Mouse (Mus musculus): ENCODE results near the gene Rpl13a. TPM values are rescaled to one million over a fixed set of nuclear protein-coding genes. Genes with fewer than 3 reads are reported as not detected.

Gene Rpl13a
- polyA plus RNA-seq, 1 experiment from 2014 or later: 558 TPM

GRCm38 (mm10) chr7:45093516-45093905 lies 35.0 kb downstream of the Rpl13a start:
- Histone ChIP-seq H3K27ac (ENCODE audit: low read length) (no peak overlapping the region), H3K4me2 (ENCODE audit: low read depth, low read length) (no peak overlapping the region), H3K4me3 (ENCODE audit: low read depth, low read length) (no peak overlapping the region), H3K4me1 (ENCODE audit: control insufficient read depth, low read depth, low read length) (peaks cover 29% of the 10 kb centered on the region), H3K36me3 (ENCODE audit: control insufficient read depth, insufficient read depth) (no peaks in the 10 kb centered on the region), H3K27me3 (ENCODE audit: control insufficient read depth, insufficient read depth, low read depth, low read length) (no peaks in the 10 kb centered on the region), H3K9me3 (replicated peaks; ENCODE audit: control insufficient read depth, low read length) (no peaks in the 10 kb centered on the region), H3K9ac (ENCODE audit: low read depth, low read length) (no peak overlapping the region)
- 24% methylated on average over 18 of the region's 18 CpGs for WGBS (ENCODE audit: insufficient replicate concordance)
- ATAC-seq (ENCODE audit: low read depth): no peak

GRCm38 (mm10) chr7:45092828-45093515 lies 35.6 kb downstream of the Rpl13a start:
- no peak for ATAC-seq (ENCODE audit: low read depth)
- Histone ChIP-seq H3K4me3 (ENCODE audit: low read depth, low read length) (no peak overlapping the region), H3K27me3 (ENCODE audit: control insufficient read depth, insufficient read depth, low read depth, low read length) (no peaks in the 10 kb centered on the region), H3K36me3 (ENCODE audit: control insufficient read depth, insufficient read depth) (no peaks in the 10 kb centered on the region), H3K9me3 (replicated peaks; ENCODE audit: control insufficient read depth, low read length) (no peaks in the 10 kb centered on the region), H3K4me1 (ENCODE audit: control insufficient read depth, low read depth, low read length) (peaks cover 29% of the 10 kb centered on the region), H3K9ac (ENCODE audit: low read depth, low read length) (no peak overlapping the region), H3K27ac (ENCODE audit: low read length) (no peak overlapping the region), H3K4me2 (ENCODE audit: low read depth, low read length) (no peak overlapping the region)
- 48% methylated on average over 12 of the region's 12 CpGs for WGBS (ENCODE audit: insufficient replicate concordance)

- 2% methylated on average over 16 of the region's 16 CpGs for WGBS (ENCODE audit: insufficient replicate concordance)
- peak within 1 kb of the TSS; percentile 49 for H3K4me3 ChIP-seq (ENCODE audit: low read depth, low read length)
- H3K9me3 ChIP-seq (replicated peaks; ENCODE audit: control insufficient read depth, low read length): no peaks in the 10 kb centered on the region
- H3K4me2 ChIP-seq (ENCODE audit: low read depth, low read length): peak within 1 kb of the TSS; percentile 66
- peak within 1 kb of the TSS; percentile 31; the same call in 1 of the 2 replicates for H3K9ac ChIP-seq (ENCODE audit: low read depth, low read length)
- no peaks in the 10 kb centered on the region for H3K36me3 ChIP-seq (ENCODE audit: control insufficient read depth, insufficient read depth)
- peaks cover 29% of the 10 kb centered on the region for H3K4me1 ChIP-seq (ENCODE audit: control insufficient read depth, low read depth, low read length)
- peak; percentile 83 for ATAC-seq (ENCODE audit: low read depth)
- H3K27me3 ChIP-seq (ENCODE audit: control insufficient read depth, insufficient read depth, low read depth, low read length): no peaks in the 10 kb centered on the region
- H3K27ac ChIP-seq (ENCODE audit: low read length): no peak within 1 kb of the TSS
Observed at GRCm38 (mm10) chr7:45092048-45092447, 36.5 kb downstream of the Rpl13a start, which contains the start of gene Rcn3. Gene Rcn3 (minus strand): TSS chr7:45092221.

GRCm38 (mm10) chr7:45091001-45091990 lies 37.3 kb downstream of the Rpl13a start:
- Histone ChIP-seq H3K27ac (ENCODE audit: low read length) (no peak overlapping the region), H3K4me1 (ENCODE audit: control insufficient read depth, low read depth, low read length) (peaks cover 29% of the 10 kb centered on the region), H3K36me3 (ENCODE audit: control insufficient read depth, insufficient read depth) (no peaks in the 10 kb centered on the region), H3K4me2 (ENCODE audit: low read depth, low read length) (peak overlapping the region; percentile 66), H3K27me3 (ENCODE audit: control insufficient read depth, insufficient read depth, low read depth, low read length) (no peaks in the 10 kb centered on the region), H3K4me3 (ENCODE audit: low read depth, low read length) (peak overlapping the region; percentile 49), H3K9me3 (replicated peaks; ENCODE audit: control insufficient read depth, low read length) (no peaks in the 10 kb centered on the region), H3K9ac (ENCODE audit: low read depth, low read length) (peak overlapping the region; percentile 31; the same call in 1 of the 2 replicates)
- peak; percentile 59 for ATAC-seq (ENCODE audit: low read depth)
- WGBS (ENCODE audit: insufficient replicate concordance): 19% methylated on average over 35 of the region's 35 CpGs

GRCm38 (mm10) chr7:45090251-45090977 lies 38.1 kb downstream of the Rpl13a start:
- H3K4me1 ChIP-seq (ENCODE audit: control insufficient read depth, low read depth, low read length): peaks cover 29% of the 10 kb centered on the region
- H3K9me3 ChIP-seq (replicated peaks; ENCODE audit: control insufficient read depth, low read length): no peaks in the 10 kb centered on the region
- H3K9ac ChIP-seq (ENCODE audit: low read depth, low read length): no peak overlapping the region
- H3K27me3 ChIP-seq (ENCODE audit: control insufficient read depth, insufficient read depth, low read depth, low read length): no peaks in the 10 kb centered on the region
- no peaks in the 10 kb centered on the region for H3K36me3 ChIP-seq (ENCODE audit: control insufficient read depth, insufficient read depth)
- H3K27ac ChIP-seq (ENCODE audit: low read length): no peak overlapping the region
- ATAC-seq (ENCODE audit: low read depth): no peak
- H3K4me2 ChIP-seq (ENCODE audit: low read depth, low read length): no peak overlapping the region
- WGBS (ENCODE audit: insufficient replicate concordance): 52% methylated on average over 13 of the region's 13 CpGs
- no peak overlapping the region for H3K4me3 ChIP-seq (ENCODE audit: low read depth, low read length)

- peaks cover 28% of the 10 kb centered on the region for H3K4me1 ChIP-seq (ENCODE audit: control insufficient read depth, low read depth, low read length)
- no peak overlapping the region for H3K4me3 ChIP-seq (ENCODE audit: low read depth, low read length)
Observed at GRCm38 (mm10) chr7:45088597-45088996, 40.0 kb downstream of the Rpl13a start.

GRCm38 (mm10) chr7:45086084-45086483 lies 42.5 kb downstream of the Rpl13a start:
- no peaks in the 10 kb centered on the region for H3K27me3 ChIP-seq (ENCODE audit: control insufficient read depth, insufficient read depth, low read depth, low read length)
- H3K4me2 ChIP-seq (ENCODE audit: low read depth, low read length): no peak overlapping the region
- no peak overlapping the region for H3K27ac ChIP-seq (ENCODE audit: low read length)
- peaks cover 20% of the 10 kb centered on the region for H3K4me1 ChIP-seq (ENCODE audit: control insufficient read depth, low read depth, low read length)
- H3K9me3 ChIP-seq (replicated peaks; ENCODE audit: control insufficient read depth, low read length): no peaks in the 10 kb centered on the region
- H3K36me3 ChIP-seq (ENCODE audit: control insufficient read depth, insufficient read depth): no peaks in the 10 kb centered on the region
- ATAC-seq (ENCODE audit: low read depth): no peak
- no peak overlapping the region for H3K9ac ChIP-seq (ENCODE audit: low read depth, low read length)
- 55% methylated on average over 4 of the region's 4 CpGs for WGBS (ENCODE audit: insufficient replicate concordance)
- H3K4me3 ChIP-seq (ENCODE audit: low read depth, low read length): no peak overlapping the region

More at GRCm38 (mm10) chr7:45088597-45088996, 40.0 kb downstream of the Rpl13a start:
- WGBS (ENCODE audit: insufficient replicate concordance): 85% methylated on average over 17 of the region's 17 CpGs
- Histone ChIP-seq H3K9me3 (replicated peaks; ENCODE audit: control insufficient read depth, low read length) (no peaks in the 10 kb centered on the region), H3K4me2 (ENCODE audit: low read depth, low read length) (no peak overlapping the region), H3K27ac (ENCODE audit: low read length) (no peak overlapping the region), H3K27me3 (ENCODE audit: control insufficient read depth, insufficient read depth, low read depth, low read length) (no peaks in the 10 kb centered on the region), H3K36me3 (ENCODE audit: control insufficient read depth, insufficient read depth) (no peaks in the 10 kb centered on the region), H3K9ac (ENCODE audit: low read depth, low read length) (no peak overlapping the region)
- no peak for ATAC-seq (ENCODE audit: low read depth)

- H3K9ac ChIP-seq (ENCODE audit: low read depth, low read length): no peak overlapping the region
Observed at GRCm38 (mm10) chr7:45083300-45083890, 45.2 kb downstream of the Rpl13a start.

More at GRCm38 (mm10) chr7:45083300-45083890, 45.2 kb downstream of the Rpl13a start:
- WGBS (ENCODE audit: insufficient replicate concordance): 40% methylated on average over 22 of the region's 22 CpGs
- Histone ChIP-seq H3K27ac (ENCODE audit: low read length) (no peak overlapping the region), H3K9me3 (replicated peaks; ENCODE audit: control insufficient read depth, low read length) (no peaks in the 10 kb centered on the region), H3K4me2 (ENCODE audit: low read depth, low read length) (peak overlapping the region; percentile 44; the same call in 1 of the 2 replicates), H3K4me1 (ENCODE audit: control insufficient read depth, low read depth, low read length) (peaks cover 14% of the 10 kb centered on the region), H3K27me3 (ENCODE audit: control insufficient read depth, insufficient read depth, low read depth, low read length) (no peaks in the 10 kb centered on the region), H3K4me3 (ENCODE audit: low read depth, low read length) (peak overlapping the region; percentile 22), H3K36me3 (ENCODE audit: control insufficient read depth, insufficient read depth) (no peaks in the 10 kb centered on the region)
- ATAC-seq (ENCODE audit: low read depth): peak; percentile 7; the same call in 1 of the 2 replicates

All from liver, embryonic 16.5 days (tissue).